Mouse (Mus musculus) urinary bladder, postnatal 36 days (tissue): ENCODE data around the gene Xpnpep1.

Experiments
- DNase-seq, 2 experiments: peaks; one replicate each; pipeline ENCODE4 v3.0.0; 2022; ENCODE audit warnings: low spot score in 2 of 2, mixed read lengths in 1 of 2

Xpnpep1 gene

DNA sequence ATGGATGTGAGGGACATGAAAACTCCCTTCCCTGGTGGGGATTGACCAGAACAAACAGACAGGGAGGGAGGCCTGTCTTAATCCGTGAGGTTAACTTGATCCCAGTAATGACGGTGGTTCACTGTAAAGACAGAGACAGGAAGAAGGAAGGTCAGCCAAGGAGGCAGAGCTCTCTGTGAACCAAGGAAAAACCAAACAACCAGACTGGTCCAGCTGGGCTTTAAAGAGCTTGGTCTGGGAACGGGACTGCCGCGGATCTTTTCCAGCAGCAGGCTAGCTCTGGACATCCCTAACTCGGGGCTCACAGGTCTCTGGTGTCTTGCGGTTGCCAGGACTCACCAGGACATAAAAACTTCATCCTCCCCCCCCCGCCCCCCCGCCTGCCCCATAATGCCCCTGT lies 26.5 kb upstream of the Xpnpep1 start:
- no peak for DNase-seq

DNA sequence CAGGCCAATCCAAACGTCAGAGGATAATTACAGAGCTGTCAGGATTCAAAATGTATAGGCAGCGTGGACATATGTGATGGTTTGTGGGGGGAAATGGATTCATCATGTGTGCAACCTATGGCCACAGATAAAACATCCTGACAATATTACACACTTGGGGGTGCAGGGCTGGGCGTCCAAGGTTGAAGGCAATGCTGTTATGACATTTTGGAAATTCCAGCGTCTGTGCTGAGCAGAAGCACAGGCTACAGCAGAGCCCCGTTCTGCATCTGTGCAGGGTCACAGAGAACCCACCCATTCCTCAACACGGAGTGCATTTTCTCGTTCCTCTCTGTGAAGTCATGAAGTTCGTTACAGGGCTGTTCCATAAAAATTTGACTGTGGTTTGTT lies 25.0 kb upstream of the Xpnpep1 start:
- no peak for DNase-seq

DNA sequence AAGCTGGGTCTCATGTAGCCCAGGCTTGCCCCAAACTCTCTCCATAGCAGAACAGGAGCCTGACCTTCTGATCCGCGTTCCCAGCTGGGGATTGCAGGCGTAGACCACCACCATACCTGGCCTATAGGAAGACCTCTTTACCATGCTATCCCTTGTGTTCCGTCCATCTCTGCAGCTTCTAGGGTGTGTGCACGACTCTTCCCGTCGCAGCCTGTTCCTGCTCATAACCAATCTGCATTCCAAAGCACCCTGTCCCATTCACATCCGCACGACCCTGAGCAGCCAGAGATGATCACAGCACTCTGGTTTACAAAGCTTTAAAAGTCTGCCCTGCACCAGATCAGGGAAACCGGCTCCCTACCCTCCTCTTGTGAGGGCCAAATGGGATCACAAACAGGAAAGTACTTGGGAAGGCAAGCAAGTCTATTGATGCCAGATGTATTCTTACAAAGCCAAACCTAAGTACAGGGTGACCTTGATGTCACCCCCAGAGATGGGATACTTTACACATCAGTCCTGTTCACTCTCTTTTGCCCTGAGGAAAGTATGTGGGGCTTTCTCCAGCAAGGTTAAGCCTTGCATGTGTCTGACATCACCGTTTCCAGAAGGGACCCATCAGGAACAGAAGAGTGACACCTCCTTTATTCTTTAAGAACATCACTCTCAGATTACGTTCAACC lies 24.4 kb upstream of the Xpnpep1 start:
- no peak for DNase-seq

DNA sequence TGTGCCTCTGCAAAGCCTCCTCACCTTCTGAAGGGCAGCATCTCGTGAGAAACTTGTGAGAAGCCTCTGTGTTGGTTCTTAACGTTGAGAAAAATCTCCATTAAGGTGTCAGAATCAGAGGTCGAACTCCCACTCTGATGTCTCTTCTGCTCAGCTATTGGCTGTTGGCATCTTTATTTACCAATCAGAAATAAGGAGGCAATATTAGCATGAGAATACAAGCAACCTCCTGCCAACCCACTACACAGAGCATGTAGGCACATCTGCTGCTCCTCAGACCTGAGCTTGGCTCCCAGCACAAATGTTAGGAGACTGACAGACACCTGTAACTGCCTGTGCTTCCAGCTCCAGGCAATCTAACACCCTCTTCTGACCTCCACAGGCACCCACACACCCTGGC lies 22.0 kb upstream of the Xpnpep1 start:
- DNase-seq, result no peak

DNA sequence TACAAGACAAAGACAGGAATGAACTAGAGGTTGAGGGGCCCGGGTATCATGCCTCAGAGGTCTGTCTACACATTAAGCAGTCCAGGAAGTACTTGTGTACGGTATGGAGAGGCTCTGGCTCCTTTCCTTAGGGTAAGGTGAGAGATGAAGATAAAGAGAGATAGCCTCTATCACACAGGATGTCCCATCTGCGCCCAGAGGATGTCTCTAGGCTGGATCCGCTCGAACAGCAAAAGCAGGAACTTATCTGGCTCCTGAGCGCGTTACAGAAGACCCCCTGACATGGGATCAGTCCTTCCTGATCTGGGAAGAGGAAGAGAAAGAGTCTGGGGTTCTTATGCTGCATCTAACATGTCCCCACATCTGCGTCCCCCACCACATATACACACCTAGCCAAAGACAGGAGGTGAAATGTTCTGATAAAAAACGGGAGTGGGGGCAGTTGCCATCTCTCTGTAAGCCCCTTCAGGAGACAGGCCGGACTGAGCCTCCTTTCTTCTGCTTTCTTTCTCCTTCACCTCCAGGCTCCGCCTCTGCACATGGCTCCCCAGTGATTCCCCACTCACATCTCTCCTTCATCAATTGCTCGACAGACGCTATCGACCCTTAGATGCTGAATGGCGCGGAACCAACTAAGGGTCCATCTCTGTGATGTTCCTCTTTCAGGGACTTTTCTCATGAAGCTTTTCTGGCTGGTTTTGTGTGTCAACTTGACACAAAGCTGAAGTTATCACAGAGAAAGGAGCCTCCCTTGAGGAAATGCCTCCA lies 19.5 kb upstream of the Xpnpep1 start:
- no peak for DNase-seq

DNA sequence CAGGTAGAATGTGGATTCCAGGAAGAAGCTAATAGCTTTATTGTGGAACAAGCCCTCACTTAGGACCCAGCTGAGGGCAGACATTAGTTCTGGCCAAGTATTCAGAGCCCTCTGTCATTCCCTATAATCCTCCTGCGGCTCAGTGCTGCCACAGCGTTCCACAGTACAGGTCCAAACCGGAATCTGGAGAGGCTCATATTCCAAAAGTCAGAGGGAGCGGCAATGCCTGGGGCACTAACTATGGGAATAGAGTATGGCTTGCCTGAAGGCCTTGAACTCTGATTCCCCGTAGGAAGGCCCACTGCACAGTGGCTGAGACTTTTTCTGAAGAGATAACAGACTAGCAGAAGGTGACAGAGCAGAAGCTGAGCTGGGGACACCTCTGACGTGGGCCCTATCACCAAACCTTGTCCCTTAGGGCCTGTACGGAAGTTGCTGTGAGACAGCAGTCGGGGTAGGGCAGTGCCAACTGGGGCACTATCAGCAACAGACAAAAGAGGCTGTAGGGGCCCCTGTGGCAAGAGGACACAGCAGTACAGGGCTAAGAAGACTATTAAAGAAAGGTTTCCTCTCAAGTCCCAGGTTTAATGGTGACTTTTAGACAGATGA lies 18.8 kb upstream of the Xpnpep1 start:
- no peak for DNase-seq

DNA sequence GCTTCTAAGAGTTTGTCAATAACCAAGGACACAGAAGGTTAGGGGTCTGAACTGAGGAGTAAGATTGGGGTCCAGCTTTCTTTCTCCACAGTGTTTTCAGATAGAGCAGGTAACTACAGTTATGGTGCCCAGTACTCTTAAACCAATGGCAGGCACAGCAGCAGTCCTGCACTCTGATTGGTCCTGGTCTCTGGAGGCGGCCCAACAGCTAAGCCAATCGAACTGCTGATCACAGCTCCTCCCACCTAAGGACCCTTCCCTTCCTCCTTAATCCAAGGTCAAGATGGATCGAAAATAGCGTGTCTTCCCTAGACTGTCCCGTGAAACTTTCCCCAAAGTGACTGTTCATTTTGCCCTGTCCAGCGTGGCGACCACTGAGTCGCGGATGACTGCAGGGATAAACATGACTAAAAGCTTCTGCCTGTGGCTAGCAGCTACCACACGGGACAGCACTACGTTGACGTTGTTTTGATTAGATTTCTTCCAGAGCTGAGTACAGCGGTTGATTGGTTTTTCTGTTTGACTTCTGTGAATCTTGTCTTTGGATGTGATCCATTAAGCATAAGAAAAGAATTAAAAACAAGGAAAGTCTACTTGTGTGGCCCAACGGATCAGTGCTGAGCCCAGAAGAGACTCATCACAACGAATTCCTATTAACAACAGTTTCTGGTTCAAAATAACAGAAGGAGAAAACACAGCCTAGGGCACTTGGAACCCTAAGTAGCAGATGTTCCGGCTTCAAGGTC lies 18.1 kb upstream of the Xpnpep1 start:
- DNase-seq, result no peak

DNA sequence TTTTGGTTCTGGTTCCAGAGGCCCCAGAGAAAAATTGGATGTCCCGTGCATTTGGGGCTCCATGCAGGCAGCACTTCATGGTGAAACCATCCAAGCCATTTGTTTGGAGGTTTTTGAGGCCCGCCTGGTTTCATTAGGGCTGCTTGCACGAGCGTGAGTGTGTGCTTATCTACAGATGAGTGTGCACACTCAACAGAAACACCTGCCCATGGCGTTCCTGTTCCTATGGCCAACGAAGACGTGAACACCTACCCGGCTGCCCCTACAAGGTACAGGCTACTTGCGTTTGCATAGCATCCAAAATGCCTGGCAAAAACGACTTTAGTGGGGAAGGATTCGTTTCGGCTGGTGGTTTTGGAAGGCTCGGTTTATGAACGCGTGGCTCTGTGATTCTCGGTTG lies 13.3 kb upstream of the Xpnpep1 start:
- no peak for DNase-seq

DNA sequence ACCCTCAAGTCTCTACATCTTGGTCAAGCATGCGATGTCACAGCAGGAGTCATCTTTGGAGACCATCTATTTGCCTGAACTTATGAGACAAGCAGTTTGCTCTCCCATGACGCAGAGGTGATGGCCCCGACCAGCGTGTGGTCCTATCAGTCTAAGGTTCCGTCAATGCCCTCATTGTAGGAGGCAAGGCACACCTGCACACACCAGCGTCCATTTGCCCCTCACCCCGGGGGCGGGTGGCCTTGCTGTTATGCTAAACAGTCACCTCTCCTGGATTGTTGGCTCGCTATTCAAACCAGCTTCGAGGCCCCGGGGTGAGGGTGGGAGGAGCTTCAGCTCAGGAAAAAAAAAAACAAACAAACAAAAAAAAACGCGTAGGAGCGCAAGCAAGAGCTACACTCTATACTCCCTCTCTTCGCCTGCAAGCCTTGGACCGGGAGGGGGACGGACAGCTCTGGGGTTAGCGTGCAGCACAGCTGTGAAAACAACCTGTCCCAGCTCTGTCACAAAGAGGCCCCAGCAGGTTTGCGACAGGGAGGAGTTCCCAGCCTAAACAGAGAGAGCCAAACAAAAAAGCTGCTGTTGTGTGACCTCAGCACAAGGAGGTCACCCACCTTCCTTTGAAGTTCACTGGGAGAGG lies 12.1 kb upstream of the Xpnpep1 start:
- no peak for DNase-seq

DNA sequence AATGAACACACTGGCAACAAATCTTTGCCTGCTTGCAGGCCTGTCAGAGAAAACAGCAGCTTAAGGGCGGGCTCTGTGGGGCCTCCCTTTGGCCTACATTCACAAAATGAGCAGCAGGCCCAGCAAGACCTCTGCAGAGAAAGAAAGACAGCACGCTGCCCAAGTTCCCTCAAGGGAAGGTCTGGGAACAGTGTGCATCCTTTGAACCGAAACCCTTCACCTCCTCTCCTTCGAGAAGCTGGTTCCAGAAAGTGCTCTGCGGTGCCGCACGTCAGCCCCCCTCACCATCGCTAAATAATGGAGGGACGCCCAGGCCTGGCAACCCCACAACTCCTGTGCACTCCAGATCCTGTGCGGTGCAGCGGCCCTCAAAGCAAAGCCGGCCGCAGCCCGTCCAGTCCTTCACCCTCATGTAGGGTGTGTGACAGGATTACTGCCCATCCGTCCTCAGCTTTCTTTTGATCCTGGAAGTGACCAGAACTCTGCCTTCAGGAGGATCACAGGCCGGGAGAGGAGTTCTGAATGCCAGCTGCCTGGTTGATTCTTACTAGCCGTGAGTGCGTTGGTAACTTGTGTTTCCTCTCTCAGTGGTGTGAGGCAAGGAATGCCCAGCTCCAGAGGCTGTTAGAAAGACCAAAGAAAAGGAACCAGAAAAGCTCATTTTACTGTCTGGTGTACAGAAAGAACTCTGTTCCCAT lies 11.4 kb upstream of the Xpnpep1 start:
- DNase-seq, result peak in 1 of 2 experiments; percentile 66

DNA sequence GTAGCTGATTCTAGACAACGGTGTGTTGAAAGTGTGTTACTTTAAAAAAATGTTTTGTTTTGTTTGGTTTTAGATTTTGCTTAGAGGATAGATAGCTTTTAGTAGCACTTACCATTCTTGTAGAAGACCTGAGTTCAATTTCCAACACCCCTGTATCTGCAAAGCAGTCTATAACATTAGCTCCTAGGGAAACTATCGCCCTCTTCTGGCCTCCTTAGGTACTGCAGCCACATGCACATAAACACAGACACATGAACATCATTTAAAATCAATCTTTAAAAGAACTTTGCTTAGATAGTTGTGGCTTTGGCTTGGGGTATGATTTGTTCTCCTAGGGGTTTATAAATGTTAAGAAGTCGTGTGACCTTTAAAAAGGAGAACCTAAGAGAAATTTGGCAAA lies 10.1 kb upstream of the Xpnpep1 start:
- DNase-seq, result no peak

DNA sequence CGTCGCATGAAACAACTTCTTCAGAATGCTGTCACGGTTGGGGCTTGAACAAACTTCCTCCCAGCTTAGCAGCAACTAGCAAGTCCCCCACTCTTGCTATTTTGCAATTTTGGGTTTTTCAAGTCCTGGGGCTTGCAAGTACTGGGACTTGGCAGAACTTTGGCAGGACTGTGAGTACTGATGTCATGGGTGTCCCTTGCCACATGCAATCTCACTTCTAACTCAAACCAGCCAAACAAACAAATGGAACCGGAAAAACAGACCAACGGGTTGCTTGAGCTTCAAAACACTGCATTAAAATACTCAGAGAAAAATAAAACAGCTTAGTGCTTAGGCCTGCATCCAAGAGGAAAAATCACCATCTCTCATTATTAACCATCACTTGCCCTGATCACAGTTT lies 7.2 kb upstream of the Xpnpep1 start:
- DNase-seq, result peak in 1 of 2 experiments; percentile 71

DNA sequence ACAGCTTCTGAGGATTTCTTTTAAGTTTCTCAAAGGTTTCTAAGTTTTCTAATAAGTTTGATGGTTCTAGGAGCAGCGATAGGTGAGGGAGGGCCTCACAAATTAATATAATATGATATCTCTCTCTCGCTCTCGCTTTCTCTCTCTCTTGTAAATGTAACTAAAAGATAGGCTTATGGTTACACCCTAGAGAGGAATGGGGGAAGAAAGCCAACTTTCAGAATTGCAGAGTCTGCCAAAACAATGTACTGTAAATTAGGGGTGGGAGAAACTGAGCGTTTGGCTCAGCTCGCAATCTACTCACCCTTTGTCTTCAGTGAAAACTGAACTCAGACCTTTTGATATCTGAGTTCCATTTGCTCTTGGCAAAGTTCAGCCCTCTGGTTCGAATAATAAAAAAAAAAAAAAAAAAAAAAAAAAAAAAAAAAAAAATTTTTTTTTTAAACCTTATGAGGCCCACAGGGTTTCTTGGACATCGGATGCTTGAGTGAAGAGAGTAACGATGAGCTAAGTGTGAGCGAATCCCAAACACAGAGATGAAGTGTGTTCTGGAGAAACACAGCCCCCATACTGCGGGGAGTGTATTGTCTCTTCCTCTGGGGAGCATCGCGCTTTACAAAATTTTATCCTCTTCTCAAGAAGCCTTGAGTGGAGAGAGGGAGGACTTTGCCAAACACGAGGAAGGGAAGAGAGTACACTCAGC lies 3.6 kb upstream of the Xpnpep1 start:
- DNase-seq, result no peak

DNA sequence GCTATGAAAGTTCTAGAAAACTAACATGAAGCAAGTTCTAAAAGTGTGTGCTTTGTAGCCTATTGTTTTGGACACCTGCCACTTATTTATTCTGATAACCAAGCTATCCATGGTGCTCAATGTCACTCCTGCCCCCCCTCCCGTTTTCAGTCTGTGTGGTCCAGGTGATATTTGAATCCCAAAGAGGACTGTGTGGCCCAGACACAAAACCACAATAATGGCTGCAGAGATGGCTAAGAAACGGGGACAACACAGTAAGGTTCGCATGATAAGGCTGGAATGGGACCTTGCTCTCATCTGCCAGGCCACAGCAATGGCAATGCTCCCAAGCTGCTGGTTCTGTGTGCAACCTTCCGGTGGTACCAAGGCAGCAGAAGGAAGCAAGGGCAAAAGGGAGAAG lies 1.6 kb upstream of the Xpnpep1 start:
- no peak for DNase-seq

DNA sequence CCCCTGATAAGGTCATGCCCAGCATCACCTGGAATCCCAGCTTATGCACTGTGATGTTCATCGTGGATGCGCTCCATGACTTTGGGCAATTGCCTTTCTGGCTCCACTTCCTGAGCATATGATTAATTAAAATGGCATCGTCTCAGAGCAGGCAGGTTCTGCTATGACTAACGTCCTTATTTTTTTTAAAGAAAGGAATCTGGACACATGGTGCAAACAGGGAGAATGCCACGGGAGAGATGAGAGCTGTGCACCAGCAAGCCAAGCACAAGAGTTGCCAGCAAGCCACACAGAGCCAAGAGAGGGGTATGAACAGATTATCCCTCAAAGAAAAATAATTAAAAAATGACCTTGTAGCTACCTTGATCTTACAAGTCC lies 1.1 kb upstream of the Xpnpep1 start:
- DNase-seq, result peak in 1 of 2 experiments; percentile 25

DNA sequence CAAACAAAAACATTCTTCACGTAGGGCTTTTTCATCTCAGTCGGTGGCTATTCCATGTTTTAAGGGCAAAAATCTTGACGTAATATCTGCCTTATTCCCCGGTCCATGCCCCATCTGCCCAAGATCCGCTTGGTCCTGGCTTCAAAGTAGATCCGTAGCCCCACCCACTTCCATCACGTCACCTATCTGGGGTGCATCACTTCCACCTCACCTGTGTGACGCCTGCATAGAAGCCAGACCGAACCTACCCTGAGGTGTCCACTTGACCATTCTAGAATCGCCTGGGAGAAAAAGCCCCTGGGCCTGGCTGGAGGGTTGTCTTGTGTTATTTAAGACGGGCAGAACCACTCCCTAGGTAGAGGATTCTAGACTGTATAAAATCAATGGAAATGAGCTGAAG lies 924 bp downstream of the Xpnpep1 start:
- no peak for DNase-seq

DNA sequence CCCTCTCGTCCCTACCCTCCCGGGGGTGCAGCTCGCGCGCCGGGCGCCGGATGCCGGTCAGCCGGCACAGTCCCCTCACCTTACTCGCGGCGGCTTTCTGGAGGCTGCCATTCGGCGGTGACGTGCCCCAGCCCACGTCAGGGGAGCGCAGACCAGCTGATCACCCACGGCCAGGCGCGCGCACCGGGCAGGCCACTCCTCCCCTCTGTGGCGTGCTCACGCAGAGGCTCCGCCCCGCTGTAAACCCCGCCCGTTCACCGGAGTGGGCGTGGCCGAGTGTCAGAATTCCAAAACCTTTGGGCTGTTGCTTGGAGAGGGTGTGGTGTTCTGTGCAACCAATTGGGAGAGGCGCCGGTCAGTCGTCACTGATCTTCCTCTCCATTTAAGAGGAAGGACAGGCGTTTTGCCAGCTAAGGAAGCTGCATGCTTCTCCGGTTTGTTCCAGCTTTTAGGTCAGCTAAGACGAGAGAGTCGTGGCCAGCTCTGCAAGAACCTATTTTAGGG lies 1.5 kb downstream of the Xpnpep1 start:
- DNase-seq, result peak; percentile 100

DNA sequence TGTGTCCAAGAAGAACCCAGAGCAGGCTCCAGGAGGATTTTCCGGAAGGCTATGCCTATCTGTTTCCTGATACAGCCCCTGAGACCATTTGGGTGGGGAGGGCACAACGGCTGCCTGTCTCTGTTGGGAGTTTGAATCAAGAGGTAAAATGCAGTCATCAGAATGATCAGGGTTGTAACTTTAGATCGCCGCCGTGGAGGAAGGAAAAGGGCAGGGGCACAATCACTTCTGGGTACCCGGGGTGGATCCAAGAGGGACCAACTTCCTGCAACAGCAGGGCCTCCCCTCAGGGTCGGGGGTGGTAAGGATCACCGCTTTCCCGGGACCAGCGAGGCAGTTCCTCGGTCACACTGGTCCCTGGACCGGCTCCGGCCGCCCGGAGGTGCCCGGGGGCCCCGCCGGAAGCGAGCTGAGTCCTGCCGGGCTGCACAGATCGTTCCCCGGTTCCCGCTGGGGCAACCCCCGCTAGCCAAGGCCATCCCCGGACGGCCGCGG lies 2.0 kb downstream of the Xpnpep1 start:
- DNase-seq, result no peak

DNA sequence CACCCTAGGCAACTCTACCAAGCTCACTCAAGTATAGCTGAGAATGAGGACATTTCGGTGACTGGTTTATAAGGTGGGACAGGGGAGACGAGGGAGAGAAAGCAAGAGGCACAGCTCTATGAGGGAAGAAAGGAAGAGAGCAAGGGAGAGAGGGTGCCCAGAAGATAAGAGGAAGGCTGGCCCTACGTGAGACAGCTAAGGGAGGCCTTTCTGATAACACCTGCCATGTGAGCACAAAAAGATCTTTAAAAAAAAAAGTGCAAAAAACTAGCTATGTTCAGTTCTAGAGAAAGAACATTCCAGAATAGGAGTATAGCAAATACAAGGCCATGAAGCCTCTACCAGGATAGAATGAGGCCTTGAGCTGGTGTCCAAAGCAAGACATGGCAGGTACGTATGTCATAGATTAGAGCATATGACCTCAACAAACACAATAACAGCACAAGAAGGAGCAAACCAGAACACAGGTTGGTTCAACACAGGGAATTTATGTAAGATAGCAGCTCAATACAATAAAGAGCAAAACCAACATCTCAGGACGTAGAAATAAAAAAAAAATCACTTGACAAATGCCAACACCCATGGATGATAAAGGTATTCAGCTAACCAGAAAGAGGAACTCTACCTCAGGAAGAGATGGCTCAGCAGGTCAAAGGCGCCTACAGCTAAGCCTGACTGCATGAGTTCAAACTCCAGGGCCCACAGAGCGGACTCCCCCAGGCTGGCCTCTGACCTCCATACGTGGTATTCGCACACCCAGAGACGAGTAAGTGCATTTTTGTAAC lies 6.7 kb downstream of the Xpnpep1 start:
- DNase-seq, result no peak

DNA sequence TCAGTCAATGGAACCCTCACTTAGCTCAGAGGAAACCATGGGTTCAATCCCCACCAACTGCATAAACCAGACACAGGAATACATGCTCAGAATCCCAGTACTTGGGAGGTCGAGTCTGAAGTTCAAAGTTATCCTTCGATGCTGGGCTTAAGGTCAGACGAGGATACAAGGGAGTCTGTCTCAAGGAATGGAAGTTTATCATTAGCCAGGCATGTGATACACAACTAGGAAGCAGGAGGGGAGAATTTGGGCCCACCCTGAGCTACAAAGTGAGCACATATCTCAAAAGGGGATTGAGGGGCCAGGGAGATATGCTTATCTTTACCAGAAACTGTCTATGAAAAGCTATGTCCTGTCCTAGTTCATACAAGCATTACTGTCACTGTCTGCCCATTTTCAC lies 7.4 kb downstream of the Xpnpep1 start:
- no peak for DNase-seq
